In genomic region chr8:128724819-128725218, GRCm38 (mm10) we compare ENCODE assay signal across 8 mouse cellular contexts. TPM values are rescaled to one million over a fixed set of nuclear protein-coding genes. Genes with fewer than 3 reads are reported as not detected.
A peak's percentile ranks its signal among the peaks of the same experiment; 100 is the strongest.
DNase-seq lines count a peak whose midpoint lies in the region; ATAC-seq and TF ChIP-seq lines count a peak whose summit lies in the region.

No protein-coding gene starts in this region.

- H3K4me3 ChIP-seq in neural tube, embryonic 11.5 days (ENCODE audit: low read depth, low read length), result no peak overlapping the region
- no peak overlapping the region for H3K4me3 ChIP-seq in forebrain, embryonic 15.5 days
- H3K4me3 ChIP-seq in lung, postnatal 0 days (ENCODE audit: low read depth, low read length), result no peak overlapping the region

- no peak overlapping the region for H3K27ac ChIP-seq in neural tube, embryonic 11.5 days (ENCODE audit: low read depth, low read length)
- no peak overlapping the region for H3K27ac ChIP-seq in forebrain, embryonic 15.5 days (replicated peaks)
- no peak overlapping the region for H3K27ac ChIP-seq in lung, postnatal 0 days (ENCODE audit: low read length)

- H3K9me3 ChIP-seq in neural tube, embryonic 11.5 days (ENCODE audit: control insufficient read depth, low read length), result no peaks in the 10 kb centered on the region
- no peaks in the 10 kb centered on the region for H3K9me3 ChIP-seq in forebrain, embryonic 15.5 days
- no peaks in the 10 kb centered on the region for H3K9me3 ChIP-seq in lung, postnatal 0 days (ENCODE audit: low read length)

- 79% methylated on average over 1 of the region's 1 CpGs for WGBS in neural tube, embryonic 11.5 days
- WGBS in forebrain, embryonic 15.5 days, result 80% methylated on average over 1 of the region's 1 CpGs
- 47% methylated on average over 1 of the region's 1 CpGs for WGBS in lung, postnatal 0 days

- no peaks in the 10 kb centered on the region for H3K27me3 ChIP-seq in neural tube, embryonic 11.5 days (ENCODE audit: control insufficient read depth, insufficient read depth, low read length)
- H3K27me3 ChIP-seq in forebrain, embryonic 15.5 days, result no peaks in the 10 kb centered on the region
- H3K27me3 ChIP-seq in lung, postnatal 0 days (replicated peaks; ENCODE audit: insufficient read depth, low read length), result no peaks in the 10 kb centered on the region

- TF ChIP-seq EP300 in lung, postnatal 0 days (IDR thresholded peaks at IDR 0.05), result no peak

- H3K4me2 ChIP-seq in neural tube, embryonic 11.5 days (ENCODE audit: low read depth), result no peak overlapping the region
- H3K4me2 ChIP-seq in forebrain, embryonic 15.5 days (replicated peaks), result no peak overlapping the region
- H3K4me2 ChIP-seq in lung, postnatal 0 days (replicated peaks; ENCODE audit: low read depth, low read length), result no peak overlapping the region

- peak; percentile 52; the same call in 1 of the 2 replicates for ATAC-seq in neural tube, embryonic 11.5 days (ENCODE audit: insufficient read depth, low FRiP score, low TSS enrichment)
- peak; percentile 74; the same call in 1 of the 2 replicates for ATAC-seq in forebrain, embryonic 15.5 days (replicated peaks)
- peak; percentile 60 for ATAC-seq in lung, postnatal 0 days

- peak; percentile 75 for TF ChIP-seq CTCF in lung, postnatal 0 days (IDR thresholded peaks at IDR 0.05)

- H3K4me1 ChIP-seq in neural tube, embryonic 11.5 days (ENCODE audit: control insufficient read depth, insufficient read depth, low read length), result no peaks in the 10 kb centered on the region
- no peaks in the 10 kb centered on the region for H3K4me1 ChIP-seq in forebrain, embryonic 15.5 days
- no peaks in the 10 kb centered on the region for H3K4me1 ChIP-seq in lung, postnatal 0 days (ENCODE audit: insufficient read depth, low read depth, low read length)

- 0 out of 2 replicates have a peak, but pooled peaks cover 2% of the 10 kb centered on the region for H3K36me3 ChIP-seq in neural tube, embryonic 11.5 days (ENCODE audit: control insufficient read depth, insufficient read depth, low read length)
- peaks cover 58% of the 10 kb centered on the region for H3K36me3 ChIP-seq in forebrain, embryonic 15.5 days
- peaks cover 26% of the 10 kb centered on the region for H3K36me3 ChIP-seq in lung, postnatal 0 days (ENCODE audit: insufficient read depth, low read length)

- DNase-seq in cerebellum, postnatal 10 days, result peak; percentile 45 to 50
- DNase-seq in cerebellum, adult 9-11 months, result no peak
- peak; percentile 18 for DNase-seq in neural tube, embryonic 11.5 days (ENCODE audit: low spot score)
- DNase-seq in neural tube, embryonic 10.5 days (ENCODE audit: extremely low spot score, low spot score), result no peak
- DNase-seq in lung, postnatal 0 days (ENCODE audit: low spot score), result peak; percentile 62
- DNase-seq in right cerebral cortex, postnatal 14 days, result peak; percentile 11
- no peak for DNase-seq in ovary, postnatal 14 days (ENCODE audit: low spot score)

- H3K9ac ChIP-seq in neural tube, embryonic 11.5 days (ENCODE audit: low read length), result no peak overlapping the region
- H3K9ac ChIP-seq in forebrain, embryonic 15.5 days (replicated peaks), result no peak overlapping the region
- H3K9ac ChIP-seq in lung, postnatal 0 days (replicated peaks; ENCODE audit: low read depth), result no peak overlapping the region

RNA-seq across cellular contexts. Expression of gene Itgb1, which starts 39.4 kb away (rescaled TPM):
- polyA plus RNA-seq in neural tube, embryonic 11.5 days (2014; fragmentation: Nextera tagmentation; extraction: Ambion mirVana), result 196 and 199 TPM in 2 replicates
- polyA plus RNA-seq in forebrain, embryonic 15.5 days (2015; fragmentation: Nextera tagmentation; extraction: Ambion mirVana), result 88.3 and 93.8 TPM in 2 replicates
- polyA plus RNA-seq in lung, postnatal 0 days (2015; fragmentation: Nextera tagmentation; extraction: Ambion mirVana), result 344 and 369 TPM in 2 replicates

Comparison
In these comparisons a context has a peak if more than half of its experiments do, and no peak if none do; other contexts are left out.
1. DNase-seq: peak in cerebellum, postnatal 10 days (2 of 2), neural tube, embryonic 11.5 days (single experiment), lung, postnatal 0 days (single experiment) and right cerebral cortex, postnatal 14 days (single experiment); none in cerebellum, adult 9-11 months (single experiment), neural tube, embryonic 10.5 days (single experiment) and ovary, postnatal 14 days (single experiment).
2. Peak in every context shown above with its lines, with median percentiles within 50 percentile points of each other: ATAC-seq.